Mouse (Mus musculus): ENCODE results near the gene Notch1.

The Notch1 gene

DNA sequence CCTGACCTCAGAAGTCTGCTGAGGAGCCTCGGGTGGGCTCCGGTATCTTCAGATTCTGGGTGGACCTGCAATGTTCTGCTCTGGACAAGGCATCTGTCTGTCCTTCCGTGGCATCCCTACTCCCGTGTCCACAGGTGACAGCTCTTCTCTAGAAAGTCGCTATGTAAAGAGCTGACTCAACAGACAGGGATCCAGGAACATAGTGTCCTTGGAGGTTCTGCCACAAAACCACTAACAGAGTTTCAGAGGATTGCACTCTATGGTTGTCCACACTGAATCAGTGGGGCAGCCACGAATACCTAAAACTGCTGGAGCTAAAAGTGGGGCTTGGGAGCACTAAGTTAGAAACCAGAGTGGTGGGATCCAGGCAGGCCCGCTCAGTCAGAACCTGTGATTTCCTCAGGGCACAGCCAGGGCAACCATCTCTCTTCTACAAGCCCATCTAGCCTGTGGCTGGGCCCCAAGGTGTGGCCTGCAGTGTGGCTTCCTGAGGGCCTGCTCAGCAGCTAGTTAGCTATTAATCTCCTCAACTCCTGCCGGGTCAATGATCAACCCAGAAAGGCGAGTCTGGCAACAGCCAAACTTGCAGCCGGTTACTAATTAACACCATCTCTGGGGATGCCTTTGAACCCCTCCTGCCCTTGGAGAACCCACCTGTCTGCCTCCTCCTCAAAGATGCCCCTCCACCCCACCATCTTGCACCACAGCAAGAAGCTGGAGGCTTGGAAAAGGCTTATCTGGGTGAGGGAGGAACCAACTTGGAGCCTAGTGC is 34.6 kb downstream of the Notch1 start:
- no peak for DNase-seq (ENCODE audit: low read depth, low spot score)

- no peak for DNase-seq (ENCODE audit: low read depth, low spot score)
Observed at GRCm38 (mm10) chr2:26480911-26481310, 35.6 kb downstream of the Notch1 start.

DNA sequence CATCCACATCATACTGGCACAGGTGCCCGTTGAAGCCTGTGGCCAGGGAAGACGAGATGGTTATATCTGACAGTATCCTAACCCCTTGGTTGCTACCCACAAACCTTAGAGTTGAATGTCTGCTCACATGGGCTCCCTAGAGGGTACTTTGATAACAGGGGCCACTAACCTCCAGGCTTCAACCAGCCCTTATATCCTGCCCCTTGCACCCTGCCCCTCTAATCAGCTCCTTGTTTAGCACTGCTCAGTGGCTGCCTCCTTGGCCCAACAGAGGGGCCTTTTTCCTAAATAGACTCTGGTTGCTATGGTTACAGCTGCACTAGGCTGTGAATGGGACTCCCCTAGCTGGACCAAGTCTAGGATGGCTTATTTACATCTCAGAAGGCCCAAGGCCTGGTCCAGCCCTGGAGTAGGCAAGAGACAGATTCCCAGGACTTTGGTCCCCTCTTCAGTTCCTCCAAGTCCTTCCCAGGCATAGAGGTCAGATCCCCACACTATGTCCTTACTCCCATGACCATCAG is 37.7 kb downstream of the Notch1 start:
- no peak for DNase-seq (ENCODE audit: low read depth, low spot score)

DNA sequence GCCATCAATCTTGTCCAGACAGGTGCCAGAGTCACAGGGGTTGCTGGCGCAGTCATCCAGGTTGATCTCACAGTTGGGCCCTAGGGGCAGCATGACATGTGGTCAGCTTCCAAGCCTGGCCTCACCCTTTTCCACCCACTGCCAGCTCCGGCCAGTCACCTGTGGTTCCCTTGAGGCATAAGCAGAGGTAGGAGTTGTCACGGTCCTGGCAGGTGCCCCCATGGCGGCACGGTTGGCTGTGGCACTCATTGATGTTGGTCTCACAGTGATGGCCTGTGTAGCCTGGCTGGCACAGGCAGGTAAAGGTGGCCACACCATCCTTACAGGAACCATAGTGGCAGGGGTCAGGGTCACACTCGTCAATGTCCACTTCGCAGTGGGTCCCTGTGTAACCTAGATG is 38.6 kb downstream of the Notch1 start:
- no peak for DNase-seq (ENCODE audit: low read depth, low spot score)

- DNase-seq (ENCODE audit: low read depth, low spot score): no peak
Observed at GRCm38 (mm10) chr2:26475505-26476430, 40.7 kb downstream of the Notch1 start.

DNA sequence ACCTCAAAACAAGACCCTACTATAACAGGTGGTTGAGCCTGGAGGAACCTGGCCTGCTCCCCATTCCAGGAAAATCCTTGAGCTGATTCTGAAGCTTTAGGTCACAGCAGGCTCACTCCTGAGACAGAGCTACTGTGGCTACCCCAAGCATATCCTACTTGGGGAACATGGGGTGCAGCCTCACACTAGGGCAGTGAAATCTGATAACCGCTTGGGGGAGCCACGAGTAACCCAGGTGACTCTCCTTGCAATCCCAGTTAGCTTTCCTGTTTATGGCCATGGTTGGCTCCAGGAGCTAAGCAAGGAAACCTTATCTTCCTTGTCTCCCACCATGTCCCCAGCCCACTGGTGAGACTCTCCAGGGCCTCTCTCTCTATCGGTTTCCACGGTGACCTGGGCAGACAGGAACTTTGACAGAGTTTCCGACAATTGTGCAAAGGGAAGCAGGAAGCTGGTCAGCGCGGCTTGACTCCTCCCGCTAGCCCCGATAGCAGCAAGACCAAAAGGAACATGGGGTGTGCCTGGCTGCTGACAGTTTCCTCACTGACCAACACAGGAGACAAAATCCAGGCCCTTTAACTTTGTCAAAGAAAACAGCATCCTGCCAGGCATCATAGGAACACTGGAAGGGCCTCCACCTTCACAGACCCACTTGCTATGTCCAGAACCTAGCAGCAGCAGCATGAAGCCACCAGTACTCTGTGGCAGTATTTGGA is 41.5 kb downstream of the Notch1 start:
- no peak for DNase-seq (ENCODE audit: low read depth, low spot score)

DNA sequence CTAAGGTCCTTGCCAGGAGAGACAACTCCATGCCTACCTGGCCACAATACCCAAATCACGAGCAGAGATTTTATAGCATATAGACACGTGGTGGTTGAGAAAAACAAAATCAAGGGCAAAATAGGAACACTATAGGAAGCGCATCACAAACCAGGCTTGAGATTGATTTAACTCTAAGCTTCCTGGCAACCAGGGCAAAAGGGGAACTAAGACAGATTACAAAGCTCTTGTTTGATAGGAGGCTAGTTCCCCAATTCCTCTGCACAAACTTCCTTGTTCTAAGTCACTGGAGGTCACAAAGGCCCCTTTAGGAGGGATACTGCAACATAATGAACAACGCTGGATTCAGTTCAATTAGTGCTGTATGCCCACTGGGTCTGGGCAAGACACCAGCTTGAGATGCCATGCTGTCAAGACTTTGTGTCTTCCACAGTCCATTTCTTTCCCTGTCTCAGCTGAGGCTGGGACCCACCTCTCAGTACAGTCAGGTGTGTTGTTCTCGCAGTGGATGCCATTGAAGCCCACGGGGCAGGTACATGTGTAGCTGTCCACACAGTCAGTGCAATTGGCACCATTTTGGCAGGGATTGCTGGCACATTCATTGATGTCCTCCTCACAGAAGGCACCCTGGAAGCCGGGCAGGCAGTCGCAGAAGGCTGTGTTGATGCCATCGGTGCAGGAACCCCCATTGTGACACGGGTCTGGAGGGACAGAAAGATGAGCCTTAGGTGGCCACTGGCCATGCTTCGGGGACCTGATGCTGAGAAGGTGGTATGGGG is 44.0 kb downstream of the Notch1 start:
- DNase-seq (ENCODE audit: low read depth, low spot score): no peak

DNA sequence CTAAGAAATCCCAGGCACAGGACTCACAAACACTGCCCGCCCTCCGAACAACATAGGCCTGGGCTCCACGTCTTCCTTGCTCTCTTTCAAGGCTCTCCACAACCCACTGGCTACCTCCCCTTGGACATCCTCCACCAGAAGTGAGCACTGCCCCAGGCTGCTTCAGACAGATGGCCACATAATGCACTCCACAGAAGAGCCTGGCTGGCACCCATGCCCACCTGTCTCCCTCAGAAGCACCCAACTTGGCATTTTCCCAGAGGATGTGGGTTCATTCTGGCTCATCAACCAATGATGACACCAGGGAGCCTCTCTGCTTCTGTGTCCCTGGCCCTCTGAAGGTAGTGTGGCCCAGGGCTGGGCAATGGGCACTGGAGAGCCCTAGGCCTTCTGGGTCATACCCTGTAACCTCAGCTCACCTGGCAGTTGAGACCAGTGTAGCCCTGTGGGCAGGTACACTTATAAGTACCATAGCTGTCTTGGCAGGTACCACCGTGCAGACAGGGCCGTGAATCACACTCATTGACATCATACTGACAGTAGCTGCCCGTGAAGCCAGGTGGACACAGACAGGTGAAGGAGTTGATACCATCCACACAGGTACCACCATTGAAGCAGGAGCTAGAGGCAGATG is 44.7 kb downstream of the Notch1 start:
- no peak for DNase-seq (ENCODE audit: low read depth, low spot score)

DNA sequence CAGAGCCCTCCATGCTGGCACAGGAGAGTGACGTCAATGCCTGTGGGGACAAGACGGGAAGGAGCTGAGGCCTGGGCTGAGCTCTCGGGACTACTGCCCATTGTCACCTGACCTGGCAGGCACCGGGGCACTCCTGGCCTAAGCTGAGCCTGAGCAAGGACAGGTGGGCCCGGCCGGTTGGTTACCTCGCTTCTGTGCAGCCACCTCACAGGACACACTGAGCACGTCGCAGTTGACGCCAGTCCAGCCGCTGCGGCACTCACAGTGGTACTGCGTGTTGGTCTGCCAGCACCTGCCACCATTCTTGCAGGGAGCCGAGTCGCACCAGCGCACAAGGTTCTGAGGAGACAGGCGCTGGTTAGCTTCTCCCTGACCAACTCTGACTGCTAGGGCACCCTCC is 45.5 kb downstream of the Notch1 start:
- no peak for DNase-seq (ENCODE audit: low read depth, low spot score)

- no peak for DNase-seq (ENCODE audit: low read depth, low spot score)
Observed at GRCm38 (mm10) chr2:26468376-26468775, 48.1 kb downstream of the Notch1 start.

GRCm38 (mm10) chr2:26463412-26463811 is 53.1 kb downstream of the Notch1 start:
- no peak for DNase-seq (ENCODE audit: low read depth, low spot score)

- DNase-seq (ENCODE audit: low read depth, low spot score): no peak
Observed at GRCm38 (mm10) chr2:26462980-26463379, 53.5 kb downstream of the Notch1 start.

DNA sequence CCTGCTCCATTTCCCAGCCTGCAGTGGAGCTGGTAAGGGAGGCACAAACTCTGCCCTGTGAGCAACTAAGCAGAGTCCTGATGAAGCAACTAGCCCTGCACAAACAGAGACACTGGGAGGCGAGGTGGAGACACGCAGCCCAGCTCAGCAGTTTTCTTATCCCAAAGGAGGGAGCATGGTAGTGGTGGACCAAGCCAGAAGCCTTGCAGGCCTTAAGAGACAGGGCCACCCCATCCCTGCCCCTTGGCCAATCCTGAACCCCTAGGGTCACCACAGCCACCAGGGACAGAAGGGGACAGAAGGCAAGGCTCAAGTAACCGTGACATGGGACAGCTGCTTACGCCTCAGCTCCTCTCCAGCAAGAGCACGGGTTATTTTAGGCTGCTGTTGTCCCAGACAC is 54.8 kb downstream of the Notch1 start:
- no peak for DNase-seq (ENCODE audit: low read depth, low spot score)

GRCm38 (mm10) chr2:26460837-26461236 is 55.6 kb downstream of the Notch1 start:
- DNase-seq (ENCODE audit: low read depth, low spot score): no peak

DNA sequence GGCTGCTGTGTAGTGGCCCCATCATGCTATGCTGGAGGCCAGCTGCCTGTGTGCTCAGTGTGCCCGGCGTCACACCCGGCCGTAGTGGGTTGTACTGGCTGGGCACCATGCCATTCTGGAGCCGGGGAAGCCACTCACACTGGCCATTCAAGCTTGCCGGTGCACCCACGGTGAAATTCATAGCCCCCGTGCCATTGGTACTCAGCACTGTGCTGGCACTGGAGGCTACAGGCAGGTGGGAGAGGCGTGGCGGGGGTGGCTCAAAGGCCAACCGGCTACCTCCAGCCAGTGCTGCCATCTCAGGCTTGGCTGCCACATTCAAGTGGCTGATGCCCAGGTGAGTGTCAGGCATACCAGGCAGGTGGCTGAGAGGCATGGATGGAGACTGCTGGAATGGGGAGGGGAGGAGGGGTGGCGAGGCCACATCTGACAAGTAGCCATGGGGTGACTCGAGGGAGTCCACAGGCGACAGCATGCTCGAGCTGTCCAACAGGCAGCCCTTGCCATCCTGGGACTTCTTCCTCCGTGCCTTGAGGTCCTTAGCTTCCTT is 56.3 kb downstream of the Notch1 start:
- DNase-seq (ENCODE audit: low read depth, low spot score): no peak

GRCm38 (mm10) chr2:26459478-26459877 is 57.0 kb downstream of the Notch1 start:
- no peak for DNase-seq (ENCODE audit: low read depth, low spot score)

DNA sequence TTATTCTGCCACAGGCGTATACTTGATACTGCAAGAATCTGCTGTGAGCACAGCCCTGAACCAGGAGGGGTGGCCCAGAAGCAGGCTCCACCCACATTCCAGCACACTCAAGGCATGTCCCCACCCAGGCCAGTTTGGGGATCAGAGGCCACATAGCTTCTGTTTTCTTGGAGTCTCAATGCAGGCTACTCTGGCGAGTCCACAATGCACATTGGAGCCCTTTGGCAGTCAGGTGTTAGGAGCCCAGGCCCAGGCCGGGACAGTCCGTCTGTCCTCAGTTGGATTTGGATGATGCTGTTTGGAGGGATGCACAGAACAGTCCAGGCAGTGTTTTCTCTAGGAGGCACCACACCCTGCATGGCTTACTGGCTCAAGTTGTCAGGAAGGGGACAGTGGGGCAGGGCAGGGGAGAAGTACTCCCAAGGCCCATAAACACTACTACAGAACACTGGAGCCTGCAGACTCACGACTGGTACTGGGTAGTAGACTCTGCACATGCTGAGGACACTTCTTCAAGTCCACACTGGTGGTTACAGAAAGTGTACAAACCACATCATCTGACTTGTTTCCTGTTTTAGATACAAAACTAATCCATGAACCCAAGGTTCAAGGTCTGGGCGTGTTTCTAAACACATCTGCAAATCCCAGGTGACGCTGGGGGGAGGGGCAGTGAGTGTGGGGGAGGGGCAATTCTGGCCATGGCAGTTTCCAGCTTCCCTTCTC is 57.9 kb downstream of the Notch1 start:
- DNase-seq (ENCODE audit: low read depth, low spot score): no peak

DNA sequence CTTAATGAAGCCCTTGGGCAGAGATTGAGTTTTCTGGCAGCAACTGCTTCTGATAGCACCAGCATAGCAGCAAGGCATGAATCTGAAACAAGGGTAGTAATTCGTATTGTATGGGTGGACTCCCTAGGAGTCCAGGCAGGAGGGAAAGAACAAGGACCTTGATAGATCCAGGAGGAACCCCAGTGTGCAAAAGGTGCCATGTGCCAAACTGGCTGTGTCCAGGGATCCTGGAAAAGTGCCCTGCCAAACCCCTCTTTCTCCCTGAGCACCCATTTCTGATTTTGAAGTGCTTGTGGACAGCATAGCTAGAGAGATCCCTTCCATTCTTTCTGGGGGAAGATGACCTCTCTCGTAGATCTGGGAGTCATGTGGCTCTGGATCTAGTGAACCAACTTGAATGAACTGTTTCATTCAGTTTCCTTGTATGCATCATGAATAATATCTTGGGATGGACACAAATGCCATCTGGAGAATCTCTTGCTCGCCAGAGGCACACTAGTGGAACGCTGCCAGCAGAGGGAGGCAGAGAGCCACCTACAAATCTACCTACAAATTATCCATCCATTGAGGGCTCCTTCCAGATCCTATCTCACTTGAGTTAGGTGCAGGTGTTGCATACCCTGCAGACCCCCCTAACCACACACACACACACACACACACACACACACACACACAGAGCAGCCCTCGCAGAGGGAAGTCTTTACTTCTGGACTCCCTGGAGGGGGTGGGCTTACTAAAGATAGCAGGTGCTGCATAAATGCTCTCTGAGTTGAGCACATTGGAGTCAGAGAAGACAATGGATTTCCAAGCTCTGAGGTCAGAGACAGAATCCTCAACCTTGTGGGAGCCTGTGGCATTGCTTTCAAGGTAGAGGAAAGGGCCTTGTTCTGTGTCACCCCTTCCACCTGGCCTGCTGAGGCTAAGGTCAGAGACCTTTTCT is 67.1 kb downstream of the Notch1 start:
- no peak for DNase-seq (ENCODE audit: low read depth, low spot score)

- DNase-seq (ENCODE audit: low read depth, low spot score): no peak
Observed at GRCm38 (mm10) chr2:26447451-26447850, 69.0 kb downstream of the Notch1 start.

All from c-Kit-negative CD71-positive TER-119-positive erythroid progenitor cells, embryonic 14.5 days (primary cell).